Mouse (Mus musculus) myocyte (in vitro differentiated cells): ENCODE measurements around the gene Ajm1. TPM values are rescaled to one million over a fixed set of nuclear protein-coding genes. Genes with fewer than 3 reads are reported as not detected.
A peak's percentile ranks its signal among the peaks of the same experiment; 100 is the strongest.

Experiments used
- H3K27me3 ChIP-seq: one replicate; pipeline ENCODE4 v1.6.1; 2011; ENCODE audit not compliant: control insufficient read depth, insufficient read depth, insufficient read length
- H3K36me3 ChIP-seq: one replicate; pipeline ENCODE4 v1.6.1; 2011; ENCODE audit not compliant: control insufficient read depth, insufficient read depth
- H3K4me2 ChIP-seq: one replicate; pipeline ENCODE4 v1.6.1; 2011; ENCODE audit warnings: low read depth, control low read depth
- H3K4me3 ChIP-seq: one replicate; pipeline ENCODE4 v1.5.1; 2011; ENCODE audit warnings: mild to moderate bottlenecking, control low read depth, moderate library complexity
- H3K79me2 ChIP-seq: one replicate; pipeline ENCODE4 v1.6.1; 2011; ENCODE audit not compliant: control insufficient read depth, insufficient read depth
- H3ac ChIP-seq: one replicate; pipeline ENCODE4 v1.6.1; 2011; ENCODE audit not compliant: control insufficient read depth, insufficient read length
- CEBPB ChIP-seq: IDR thresholded peaks from 2 replicates; pipeline ENCODE4 v1.6.1; 2011; ENCODE audit warnings: mild to moderate bottlenecking, moderate library complexity; ENCODE audit not compliant: poor library complexity, insufficient read depth, severe bottlenecking
- E2F4 ChIP-seq: IDR thresholded peaks from one replicate; pipeline ENCODE4 v1.6.1; 2011; ENCODE audit warnings: mild to moderate bottlenecking, control low read depth, moderate library complexity; ENCODE audit not compliant: insufficient read depth
- MAX ChIP-seq: IDR thresholded peaks from one replicate; pipeline ENCODE4 v1.6.1; 2011; ENCODE audit warnings: low read depth, mild to moderate bottlenecking, control low read depth
- MYOD1 ChIP-seq, 3 experiments: IDR thresholded peaks; one replicate each; pipeline ENCODE4 v1.6.1; 2011; ENCODE audit warnings: control low read depth in 2 of 3, low read depth in 2 of 3, mild to moderate bottlenecking in 2 of 3, moderate library complexity in 1 of 3; ENCODE audit not compliant: insufficient read length in 2 of 3, control insufficient read depth in 1 of 3
- MYOG ChIP-seq, 3 experiments: IDR thresholded peaks; one replicate each; pipeline ENCODE4 v1.6.1; 2011; ENCODE audit warnings: control low read depth in 2 of 3, low read depth in 2 of 3, mild to moderate bottlenecking in 2 of 3; ENCODE audit not compliant: insufficient read length in 2 of 3, control insufficient read depth in 1 of 3, insufficient read depth in 1 of 3
- POLR2A ChIP-seq: IDR thresholded peaks from one replicate; pipeline ENCODE4 v1.6.1; 2011; ENCODE audit warnings: low read depth, mild to moderate bottlenecking, control low read depth, moderate library complexity; ENCODE audit not compliant: insufficient read length
- POLR2AphosphoS2 ChIP-seq: IDR thresholded peaks from one replicate; pipeline ENCODE4 v1.6.1; 2011; ENCODE audit warnings: low read depth, control low read depth; ENCODE audit not compliant: insufficient read length
- REST ChIP-seq: IDR thresholded peaks from one replicate; pipeline ENCODE4 v1.6.1; 2011; ENCODE audit warnings: mild to moderate bottlenecking, control low read depth, moderate library complexity; ENCODE audit not compliant: insufficient read depth, insufficient read length
- SRF ChIP-seq: IDR thresholded peaks from one replicate; pipeline ENCODE4 v1.6.1; 2011; ENCODE audit warnings: low read depth; ENCODE audit not compliant: control insufficient read depth, insufficient read length
- TCF12 ChIP-seq: IDR thresholded peaks from one replicate; pipeline ENCODE4 v1.6.1; 2011; ENCODE audit warnings: mild to moderate bottlenecking, control low read depth; ENCODE audit not compliant: poor library complexity, insufficient read depth, severe bottlenecking
- TCF3 ChIP-seq: IDR thresholded peaks from one replicate; pipeline ENCODE4 v1.6.1; 2011; ENCODE audit warnings: low read depth, control low read depth; ENCODE audit not compliant: insufficient read length
- USF1 ChIP-seq: IDR thresholded peaks from one replicate; pipeline ENCODE4 v1.6.1; 2011; ENCODE audit warnings: low read depth, mild to moderate bottlenecking, control low read depth, moderate library complexity
- polyA plus RNA-seq: library from polyadenylated mRNA; unstranded; fragments of >200 nt; fragmentation: generic; extraction: Trizol; gene quantifications from one replicate; pipeline ENCODE4 v1.2.1, GENCODE M21; 2012; ENCODE audit warnings: missing spikeins

Gene Ajm1
- polyA plus RNA-seq, 1 experiment: 1.0 TPM

DNA sequence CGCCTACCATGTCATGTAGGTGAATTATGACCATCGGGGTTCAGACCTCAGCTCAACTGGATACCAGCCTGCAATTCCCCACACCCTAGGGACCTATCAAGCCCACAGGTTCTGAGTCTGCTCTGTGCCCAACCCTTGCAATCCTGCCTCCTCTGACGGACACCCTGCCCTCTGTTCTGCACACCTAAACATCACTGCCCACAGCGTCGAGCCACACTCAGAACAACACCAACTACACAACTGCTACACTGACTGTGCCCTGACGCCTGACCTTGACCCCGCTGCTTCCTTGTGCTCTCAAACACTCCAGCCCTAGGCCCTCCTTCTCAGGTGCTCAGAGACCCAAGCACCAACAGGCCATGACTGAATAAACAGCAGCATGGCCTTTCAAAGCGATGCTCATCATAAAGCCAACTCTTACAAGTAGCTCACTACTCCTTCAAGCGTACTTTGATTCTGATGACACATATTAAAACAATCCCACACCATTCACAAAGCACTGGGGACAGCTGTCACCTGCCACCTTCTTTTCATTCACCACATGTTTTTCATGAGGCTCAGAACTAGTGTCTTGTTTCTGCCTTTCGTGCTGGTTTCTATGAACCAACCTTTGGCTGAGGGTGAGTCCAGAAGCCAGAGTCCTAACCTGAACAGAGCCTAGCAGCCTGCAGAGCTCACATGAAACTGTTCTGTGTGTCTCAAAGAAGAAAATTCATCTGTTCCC, 39.8 kb downstream of the Ajm1 start:
- TF ChIP-seq TCF3: no peak
- peak; percentile 18 for TF ChIP-seq POLR2AphosphoS2
- peak; percentile 46 to 89 (median 79) for TF ChIP-seq MYOD1 (IDR thresholded peaks at IDR 0.05; ENCODE audit: control insufficient read depth in 1 of 3, insufficient read length in 2 of 3, low read depth in 2 of 3)
- peak; percentile 72 for TF ChIP-seq TCF12
- TF ChIP-seq MYOG (IDR thresholded peaks at IDR 0.05; ENCODE audit: control insufficient read depth in 1 of 3, insufficient read depth in 1 of 3, insufficient read length in 2 of 3, low read depth in 2 of 3): peak in 2 of 3 experiments; percentile 54 to 83
- H3K4me3 ChIP-seq: no peak overlapping the region
- no peak overlapping the region for H3ac ChIP-seq
- H3K36me3 ChIP-seq: peaks cover 21% of the 10 kb centered on the region
- peak overlapping the region; percentile 26 for H3K4me2 ChIP-seq
- H3K27me3 ChIP-seq: no peaks in the 10 kb centered on the region
- H3K79me2 ChIP-seq: peaks cover 94% of the 10 kb centered on the region

DNA sequence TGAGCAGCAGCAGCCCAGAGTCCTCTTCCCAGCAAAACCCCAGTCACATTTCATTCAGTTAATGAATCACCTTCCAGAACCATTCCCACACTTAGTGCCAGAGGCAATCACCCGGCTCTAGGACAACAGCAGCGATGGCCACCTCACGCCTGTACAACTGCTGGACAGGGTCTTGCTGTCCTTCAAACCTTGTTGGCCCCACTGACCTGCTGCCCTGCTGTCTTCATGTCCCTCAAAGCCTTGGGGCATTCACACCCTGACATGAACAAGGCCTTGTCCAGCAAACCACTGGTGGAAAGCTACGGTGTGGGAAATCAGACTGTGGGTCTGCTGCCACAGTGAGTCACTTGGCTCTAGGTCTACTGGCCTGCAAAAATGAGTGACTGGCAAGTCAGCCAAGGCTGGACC, 41.0 kb downstream of the Ajm1 start:
- H3K36me3 ChIP-seq: peaks cover 27% of the 10 kb centered on the region
- H3ac ChIP-seq: no peak overlapping the region
- no peak for TF ChIP-seq POLR2AphosphoS2
- TF ChIP-seq USF1: no peak
- no peak for TF ChIP-seq MYOG (IDR thresholded peaks at IDR 0.05; ENCODE audit: control insufficient read depth in 1 of 3, insufficient read depth in 1 of 3, insufficient read length in 2 of 3, low read depth in 2 of 3)
- TF ChIP-seq CEBPB: no peak
- no peak for TF ChIP-seq POLR2A
- TF ChIP-seq TCF3: no peak
- TF ChIP-seq MAX: no peak
- no peak for TF ChIP-seq SRF
- TF ChIP-seq TCF12: no peak
- TF ChIP-seq MYOD1 (IDR thresholded peaks at IDR 0.05; ENCODE audit: control insufficient read depth in 1 of 3, insufficient read length in 2 of 3, low read depth in 2 of 3): no peak
- no peak for TF ChIP-seq E2F4
- TF ChIP-seq REST: no peak
- no peak overlapping the region for H3K4me3 ChIP-seq
- H3K79me2 ChIP-seq: peaks cover 84% of the 10 kb centered on the region
- H3K27me3 ChIP-seq: no peaks in the 10 kb centered on the region
- peak overlapping the region; percentile 20 for H3K4me2 ChIP-seq

DNA sequence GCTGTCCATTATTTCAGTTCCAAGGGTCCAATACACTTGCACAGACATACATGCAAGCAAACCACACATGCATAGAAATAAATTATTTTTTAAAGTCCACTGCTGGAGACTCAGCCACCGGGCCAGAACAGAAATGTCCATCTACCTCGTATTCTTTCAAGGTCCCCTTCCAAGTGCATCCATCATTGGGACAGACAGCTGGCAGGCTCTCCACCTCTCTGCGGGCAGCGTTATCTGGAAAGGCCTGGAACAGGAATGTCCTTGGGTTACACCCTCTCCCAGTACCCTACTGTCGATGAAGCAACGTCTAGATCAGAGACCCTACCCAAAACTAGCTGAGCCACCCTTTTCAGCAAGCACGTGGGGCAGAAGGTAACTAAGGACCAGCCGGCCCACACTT, 45.0 kb downstream of the Ajm1 start:
- Histone ChIP-seq H3K4me3 (no peak overlapping the region), H3K79me2 (peaks cover 67% of the 10 kb centered on the region), H3K27me3 (no peaks in the 10 kb centered on the region), H3ac (no peak overlapping the region), H3K4me2 (no peak overlapping the region), H3K36me3 (peaks cover 43% of the 10 kb centered on the region)
- TF ChIP-seq MYOG (IDR thresholded peaks at IDR 0.05; ENCODE audit: control insufficient read depth in 1 of 3, insufficient read depth in 1 of 3, insufficient read length in 2 of 3, low read depth in 2 of 3) (peak in 1 of 3 experiments; percentile 21), TCF12 (no peak)

DNA sequence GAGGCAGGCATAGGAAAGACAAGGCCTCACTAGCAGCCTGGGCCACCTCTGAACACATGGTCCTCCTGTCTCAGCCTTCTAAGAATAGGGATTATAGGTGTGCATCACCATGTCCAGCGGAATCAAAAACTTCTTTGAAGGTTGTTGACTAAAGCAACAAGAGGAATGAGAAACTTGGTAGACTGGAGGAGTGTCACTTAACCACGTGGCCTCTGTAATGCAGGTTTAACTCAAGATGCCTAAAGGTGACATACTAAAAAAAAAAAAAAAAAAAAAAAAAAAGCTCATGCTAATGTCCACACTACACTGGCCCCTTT, 46.7 kb downstream of the Ajm1 start:
- Histone ChIP-seq H3K79me2 (peaks cover 54% of the 10 kb centered on the region), H3K27me3 (no peaks in the 10 kb centered on the region), H3K4me2 (peak overlapping the region; percentile 58), H3K4me3 (no peak overlapping the region), H3ac (no peak overlapping the region), H3K36me3 (peaks cover 53% of the 10 kb centered on the region)
- TF ChIP-seq E2F4 (no peak), MYOG (IDR thresholded peaks at IDR 0.05; ENCODE audit: control insufficient read depth in 1 of 3, insufficient read depth in 1 of 3, insufficient read length in 2 of 3, low read depth in 2 of 3) (no peak), SRF (no peak), TCF3 (no peak), POLR2A (no peak), MAX (no peak), MYOD1 (IDR thresholded peaks at IDR 0.05; ENCODE audit: control insufficient read depth in 1 of 3, insufficient read length in 2 of 3, low read depth in 2 of 3) (no peak), TCF12 (no peak), POLR2AphosphoS2 (no peak), CEBPB (no peak), REST (no peak), USF1 (no peak)

DNA sequence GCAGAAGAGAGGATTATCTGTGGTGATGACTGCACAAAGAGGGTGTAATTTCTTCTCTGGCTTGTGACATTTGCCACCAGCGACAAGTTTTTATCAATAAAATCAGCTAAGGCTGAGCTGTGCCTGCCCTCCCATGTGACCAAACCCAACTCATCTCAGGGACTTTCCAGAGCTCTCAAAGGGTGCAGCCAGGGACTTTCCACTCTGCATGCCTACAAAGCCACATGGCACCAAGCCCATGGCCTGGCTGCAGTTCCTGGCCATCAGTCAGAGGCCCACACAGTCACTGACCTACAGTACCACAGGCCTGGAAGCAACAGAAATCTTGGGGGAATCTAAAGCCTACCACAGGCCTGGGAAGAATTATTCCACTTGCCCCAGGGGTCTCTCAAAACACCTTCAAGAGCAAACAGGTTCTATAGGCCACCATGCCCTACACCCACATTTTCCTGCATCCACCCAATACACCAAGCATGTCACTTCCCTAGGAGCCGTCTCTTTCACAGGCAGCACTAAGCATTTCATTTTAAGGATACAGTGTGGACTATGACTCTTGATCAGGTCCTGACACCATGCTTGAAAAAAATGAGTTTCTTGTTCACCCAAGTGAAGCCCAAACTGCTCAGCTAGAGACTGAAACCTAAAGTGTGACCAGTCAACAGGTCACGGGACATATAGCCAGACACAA, 47.2 kb downstream of the Ajm1 start:
- Histone ChIP-seq H3ac (no peak overlapping the region), H3K36me3 (peaks cover 58% of the 10 kb centered on the region), H3K27me3 (no peaks in the 10 kb centered on the region), H3K4me2 (peak overlapping the region; percentile 58), H3K79me2 (peaks cover 49% of the 10 kb centered on the region), H3K4me3 (no peak overlapping the region)
- TF ChIP-seq MAX (no peak), POLR2A (peak; percentile 37), USF1 (peak; percentile 93), MYOD1 (IDR thresholded peaks at IDR 0.05; ENCODE audit: control insufficient read depth in 1 of 3, insufficient read length in 2 of 3, low read depth in 2 of 3) (peak in 2 of 3 experiments; percentile 21 to 68), TCF3 (no peak), TCF12 (no peak), CEBPB (0 out of 2 replicates have a peak, but pooled peaks have one; percentile 12), MYOG (IDR thresholded peaks at IDR 0.05; ENCODE audit: control insufficient read depth in 1 of 3, insufficient read depth in 1 of 3, insufficient read length in 2 of 3, low read depth in 2 of 3) (peak in 1 of 3 experiments; percentile 83)
